Mouse (Mus musculus) limb, embryonic 11.5 days (tissue): ENCODE measurements around the gene Chaf1a. TPM values are rescaled to one million over a fixed set of nuclear protein-coding genes. Genes with fewer than 3 reads are reported as not detected.

ENCODE experiments used
- ATAC-seq: fragments of 200-750 bp; cut with Nextera tagmentation; 2 replicates; pipeline ENCODE4 v1.8.0; 2017; ENCODE audit warnings: low read depth; ENCODE audit not compliant: insufficient number of reproducible peaks, low FRiP score, low TSS enrichment
- DNase-seq: peaks from one replicate; pipeline ENCODE4 v3.0.0-alpha.2; 2015; ENCODE audit warnings: low spot score
- H3K27ac ChIP-seq: fragments of 300-500 bp; sonication (generic); replicated peaks from 2 replicates; pipeline ENCODE4 v1.5.1; 2014; ENCODE audit warnings: low read depth, mild to moderate bottlenecking, low read length
- H3K27me3 ChIP-seq: fragments of 300-500 bp; sonication (generic); 2 replicates; pipeline ENCODE4 v1.6.1; 2014; ENCODE audit warnings: mild to moderate bottlenecking, low read length, mixed read lengths; ENCODE audit not compliant: control insufficient read depth, insufficient read depth
- H3K36me3 ChIP-seq: fragments of 300-500 bp; sonication (generic); 2 replicates; pipeline ENCODE4 v1.6.1; 2014; ENCODE audit warnings: mild to moderate bottlenecking, low read length, moderate library complexity, mixed read lengths; ENCODE audit not compliant: control insufficient read depth, insufficient read depth
- H3K4me1 ChIP-seq: fragments of 300-500 bp; sonication (generic); 2 replicates; pipeline ENCODE4 v1.6.1; 2014; ENCODE audit warnings: low read length, mixed read lengths; ENCODE audit not compliant: control insufficient read depth, insufficient read depth
- H3K4me2 ChIP-seq: fragments of 300-500 bp; sonication (generic); 2 replicates; pipeline ENCODE4 v1.6.1; 2014; ENCODE audit warnings: low read depth, mild to moderate bottlenecking, moderate library complexity; ENCODE audit not compliant: severe bottlenecking
- H3K4me3 ChIP-seq: fragments of 300-500 bp; sonication (generic); 2 replicates; pipeline ENCODE4 v1.5.1; 2014; ENCODE audit warnings: low read depth, low read length
- H3K9ac ChIP-seq: fragments of 300-500 bp; sonication (generic); 2 replicates; pipeline ENCODE4 v1.6.1; 2014; ENCODE audit warnings: mild to moderate bottlenecking, low read length
- H3K9me3 ChIP-seq: fragments of 300-500 bp; sonication (generic); 2 replicates; pipeline ENCODE4 v1.6.1; 2016; ENCODE audit warnings: low read length; ENCODE audit not compliant: control insufficient read depth
- WGBS: fragments of 180-500 bp; shearing (Covaris S2); extraction: QIAGEN DNeasy Blood & Tissue Kit; methylation state at CpG from one replicate; pipeline ENCODE4 v1.1.7; 2014; 5-methylcytosine and 5-hydroxymethylcytosine counted together
- polyA plus RNA-seq: library from polyadenylated mRNA; unstranded; fragments of >200 nt; fragmentation: Nextera tagmentation; extraction: Ambion mirVana; gene quantifications from 2 replicates; pipeline ENCODE4 v1.2.1, GENCODE M21; 2014

Chaf1a gene
- polyA plus RNA-seq, 1 experiment from 2014 or later, result 32.7 TPM

- Histone ChIP-seq H3K9me3 (peaks cover 2% of the 10 kb centered on the region; the same call in 1 of the 2 replicates), H3K4me3 (peak within 1 kb of the TSS; percentile 23), H3K9ac (no peak within 1 kb of the TSS), H3K4me1 (peaks cover 10% of the 10 kb centered on the region), H3K27ac (no peak within 1 kb of the TSS), H3K4me2 (peak within 1 kb of the TSS; percentile 55), H3K36me3 (no peaks in the 10 kb centered on the region), H3K27me3 (peaks cover 48% of the 10 kb centered on the region)
- DNase-seq (peak; percentile 74), ATAC-seq (peak; percentile 28; the same call in 1 of the 2 replicates)
- under 1% methylated on average over 27 of the region's 27 CpGs for WGBS
Observed at GRCm38 (mm10) chr17:56117251-56117710, 77.0 kb downstream of the Chaf1a start, which contains the start of gene Plin5. Gene Plin5 (minus strand): TSS chr17:56117596.

GRCm38 (mm10) chr17:56119431-56119830, 79.2 kb downstream of the Chaf1a start:
- no peak overlapping the region for H3K4me2 ChIP-seq
- WGBS, result 44% methylated on average over 12 of the region's 12 CpGs
- DNase-seq (no peak), ATAC-seq (no peak)
- peaks cover 15% of the 10 kb centered on the region for H3K4me1 ChIP-seq
- peaks cover 67% of the 10 kb centered on the region for H3K27me3 ChIP-seq
- no peak overlapping the region for H3K27ac ChIP-seq
- H3K4me3 ChIP-seq, result no peak overlapping the region
- no peaks in the 10 kb centered on the region for H3K36me3 ChIP-seq
- peaks cover 7% of the 10 kb centered on the region; the same call in 1 of the 2 replicates for H3K9me3 ChIP-seq
- H3K9ac ChIP-seq, result no peak overlapping the region

GRCm38 (mm10) chr17:56119981-56120880, 80.0 kb downstream of the Chaf1a start:
- Histone ChIP-seq H3K27ac (no peak overlapping the region), H3K36me3 (no peaks in the 10 kb centered on the region), H3K4me1 (peaks cover 15% of the 10 kb centered on the region), H3K9ac (no peak overlapping the region), H3K4me2 (peak overlapping the region; percentile 17; the same call in 1 of the 2 replicates), H3K27me3 (peaks cover 72% of the 10 kb centered on the region), H3K9me3 (peaks cover 7% of the 10 kb centered on the region; the same call in 1 of the 2 replicates), H3K4me3 (peak overlapping the region; percentile 12; the same call in 1 of the 2 replicates)
- ATAC-seq (no peak), DNase-seq (peak; percentile 44)
- 8% methylated on average over 66 of the region's 66 CpGs for WGBS

DNA sequence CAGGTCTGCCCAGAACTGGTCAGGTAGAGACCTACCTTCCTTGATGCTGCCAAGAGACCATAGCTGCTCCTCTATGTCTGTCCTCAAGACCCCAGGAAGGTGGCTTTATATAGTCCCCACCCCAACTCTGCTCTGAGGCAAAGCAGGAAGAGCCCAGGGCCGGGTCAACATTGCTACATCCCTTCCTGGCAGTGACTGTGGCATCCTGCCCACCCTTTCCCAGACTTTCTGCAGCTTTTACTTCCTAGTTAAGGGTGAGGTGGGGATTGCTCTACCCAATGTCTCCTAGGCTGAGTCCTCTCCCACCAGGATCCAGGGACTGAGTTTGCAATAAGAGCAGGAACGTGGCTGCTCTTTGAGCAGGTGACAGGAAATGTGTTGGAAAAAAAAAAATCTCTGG, 81.6 kb downstream of the Chaf1a start, which contains the start of gene Lrg1:
TSS of gene Lrg1 (minus strand) at position 176 of the 400 bp plus-strand sequence.
- ATAC-seq (no peak), DNase-seq (no peak)
- no peaks in the 10 kb centered on the region for H3K36me3 ChIP-seq
- H3K27me3 ChIP-seq, result peaks cover 72% of the 10 kb centered on the region
- no peak within 1 kb of the TSS for H3K27ac ChIP-seq
- peaks cover 7% of the 10 kb centered on the region; the same call in 1 of the 2 replicates for H3K9me3 ChIP-seq
- H3K9ac ChIP-seq, result no peak within 1 kb of the TSS
- no peak within 1 kb of the TSS for H3K4me2 ChIP-seq
- H3K4me1 ChIP-seq, result peaks cover 15% of the 10 kb centered on the region
- H3K4me3 ChIP-seq, result no peak within 1 kb of the TSS
- 61% methylated on average over 2 of the region's 2 CpGs for WGBS

Other genes with a start within 250 kb of the Chaf1a start
- gene Zfp119a, start 161.5 kb upstream of the Chaf1a start, polyA plus RNA-seq, result 10.3 TPM in 2 replicates
- gene Zfp959, start 148.3 kb upstream of the Chaf1a start, polyA plus RNA-seq, result 16.6 and 17.8 TPM in 2 replicates
- gene Zfp119b, start 90.9 kb upstream of the Chaf1a start, polyA plus RNA-seq, result 6.6 and 7.1 TPM in 2 replicates
- gene Ebi3, start 87.8 kb upstream of the Chaf1a start, polyA plus RNA-seq, result 0.79 and 1.1 TPM in 2 replicates
- 20.7 and 22.3 TPM in 2 replicates for gene Yju2, start 81.3 kb upstream of the Chaf1a start, polyA plus RNA-seq
- gene Shd, start 70.0 kb upstream of the Chaf1a start, polyA plus RNA-seq, result 42.2 and 44.8 TPM in 2 replicates
- 34.9 and 39.8 TPM in 2 replicates for gene Fsd1, start 53.9 kb upstream of the Chaf1a start, polyA plus RNA-seq
- gene Stap2, start 34.9 kb upstream of the Chaf1a start, polyA plus RNA-seq, result 6.5 and 8.7 TPM in 2 replicates
- gene Mpnd, start 34.7 kb upstream of the Chaf1a start, polyA plus RNA-seq, result 137 and 142 TPM in 2 replicates
- 151 and 154 TPM in 2 replicates for gene Sh3gl1, start 3.8 kb upstream of the Chaf1a start, polyA plus RNA-seq
- 38.5 and 39.1 TPM in 2 replicates for gene Ubxn6, start 34.6 kb downstream of the Chaf1a start, polyA plus RNA-seq
- 144 and 151 TPM in 2 replicates for gene Hdgfl2, start 39.2 kb downstream of the Chaf1a start, polyA plus RNA-seq
- gene Plin4, start 69.4 kb downstream of the Chaf1a start, polyA plus RNA-seq, result 0.09 TPM in 1 of 2 replicates, not detected in the other
- gene Plin5, start 77.2 kb downstream of the Chaf1a start, polyA plus RNA-seq, result 0.16 and 0.43 TPM in 2 replicates
- gene Lrg1, start 81.6 kb downstream of the Chaf1a start, polyA plus RNA-seq, result 0.28 TPM in 1 of 2 replicates, not detected in the other
- gene Sema6b, start 99.9 kb downstream of the Chaf1a start, polyA plus RNA-seq, result 0.60 and 0.88 TPM in 2 replicates
- 8.2 and 9.2 TPM in 2 replicates for gene Tnfaip8l1, start 122.0 kb downstream of the Chaf1a start, polyA plus RNA-seq
- 65.6 and 65.9 TPM in 2 replicates for gene Mydgf, start 143.5 kb downstream of the Chaf1a start, polyA plus RNA-seq
- gene Dpp9, start 178.5 kb downstream of the Chaf1a start, polyA plus RNA-seq, result 34.3 and 37.0 TPM in 2 replicates
- gene Fem1a, start 216.4 kb downstream of the Chaf1a start, polyA plus RNA-seq, result 12.5 and 12.8 TPM in 2 replicates
- 3.2 and 3.8 TPM in 2 replicates for gene Ticam1, start 236.3 kb downstream of the Chaf1a start, polyA plus RNA-seq